Mouse (Mus musculus) liver, adult (tissue): ENCODE results near the gene Serpinh1.

Source experiments
- GATA4 ChIP-seq: IDR thresholded peaks from 2 replicates; pipeline ENCODE4 v1.6.1; 2014; ENCODE audit warnings: mild to moderate bottlenecking, low read length; ENCODE audit not compliant: insufficient replicate concordance

Gene Serpinh1

DNA sequence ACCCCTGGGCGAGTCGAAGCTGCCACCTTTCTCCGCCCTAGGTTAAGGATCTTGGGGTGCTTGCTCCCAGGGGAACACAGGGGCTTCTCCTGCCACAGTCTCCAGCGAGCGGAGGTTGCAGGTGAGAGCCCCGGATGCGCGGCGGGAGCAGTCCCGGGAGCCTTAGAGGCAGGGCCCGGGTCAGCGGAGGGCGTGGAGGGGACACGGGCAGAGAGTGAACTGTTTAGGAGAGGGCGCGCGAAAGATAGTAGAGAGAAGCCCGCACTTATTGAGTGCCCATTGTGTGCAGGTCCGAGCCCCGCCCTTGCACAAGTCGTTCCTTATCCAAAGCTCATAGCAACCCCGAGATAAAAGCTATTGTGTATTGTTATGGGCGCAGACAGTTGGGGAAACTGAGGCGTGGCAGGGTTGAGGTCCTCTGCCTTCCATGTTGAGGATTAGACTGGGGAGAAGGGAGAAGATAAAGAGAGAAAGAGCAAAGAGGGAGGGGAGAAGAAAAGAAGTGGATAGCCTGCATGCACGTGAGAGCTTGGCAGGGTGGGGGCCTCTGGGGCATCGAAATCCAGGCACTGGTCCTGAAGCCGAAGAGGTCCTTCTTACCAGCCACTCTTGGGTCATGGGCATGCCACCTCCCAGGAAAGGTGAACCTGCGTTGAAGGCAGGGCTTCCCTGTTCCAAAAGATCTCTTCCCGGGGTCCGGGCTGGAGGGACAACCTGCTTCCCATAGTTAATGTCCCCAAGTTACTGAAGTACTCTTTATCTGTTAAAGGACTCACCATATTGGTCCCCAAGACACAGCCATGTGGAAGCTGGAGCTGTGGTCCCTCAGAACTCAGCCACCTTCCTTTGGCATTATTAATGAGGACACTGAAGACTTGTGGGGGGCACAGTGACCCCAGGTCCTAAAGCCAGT lies 29.3 kb upstream of the Serpinh1 start:
- TF ChIP-seq GATA4 = no peak

DNA sequence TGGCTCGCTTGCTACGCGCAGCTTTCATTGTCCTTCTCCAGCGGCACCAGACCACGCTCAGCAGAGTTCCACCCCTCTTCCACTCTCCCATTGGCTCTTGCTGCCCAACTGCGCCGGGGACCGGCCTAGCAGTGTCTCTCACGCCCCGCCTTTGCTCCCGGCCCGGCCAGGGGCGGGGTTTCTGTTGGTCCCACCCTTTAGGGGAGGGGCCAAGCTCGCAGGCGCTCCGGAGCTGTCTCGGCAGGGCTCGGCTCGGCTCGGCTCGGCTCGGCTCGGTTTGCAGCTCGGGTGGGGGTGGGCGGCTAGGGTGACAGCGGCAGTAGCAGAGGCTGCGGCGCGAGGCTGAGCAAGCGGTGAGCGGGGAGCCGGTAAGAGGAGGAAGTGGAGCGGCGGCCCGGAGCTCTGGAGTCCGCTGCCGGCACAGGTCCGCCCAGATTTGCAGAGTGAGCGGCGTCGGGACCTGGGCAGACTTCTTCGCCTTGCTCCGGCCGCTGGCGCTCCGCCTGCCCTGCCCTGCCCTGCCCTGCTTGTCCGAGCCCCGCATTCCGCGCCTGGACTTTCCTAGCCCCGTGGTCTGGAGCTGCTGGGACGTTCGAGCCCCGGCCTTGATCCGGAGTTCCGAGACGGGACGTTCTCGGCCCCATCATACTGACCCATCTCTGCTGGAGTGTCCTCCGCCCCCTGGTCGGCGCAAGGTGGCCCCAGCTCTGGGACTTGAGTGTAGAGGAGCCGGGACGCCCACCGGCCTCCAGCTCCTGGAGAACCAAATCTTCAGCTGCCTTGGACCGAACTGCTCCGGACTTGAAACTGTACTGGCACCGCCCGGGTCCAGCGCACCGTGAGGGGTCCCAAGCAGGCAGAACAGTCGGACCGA lies 28.4 kb upstream of the Serpinh1 start, which contains the start of gene Gdpd5:
Gene Gdpd5 (plus strand): TSS at position 201 of the 874 bp plus-strand sequence.
- TF ChIP-seq GATA4 = no peak

DNA sequence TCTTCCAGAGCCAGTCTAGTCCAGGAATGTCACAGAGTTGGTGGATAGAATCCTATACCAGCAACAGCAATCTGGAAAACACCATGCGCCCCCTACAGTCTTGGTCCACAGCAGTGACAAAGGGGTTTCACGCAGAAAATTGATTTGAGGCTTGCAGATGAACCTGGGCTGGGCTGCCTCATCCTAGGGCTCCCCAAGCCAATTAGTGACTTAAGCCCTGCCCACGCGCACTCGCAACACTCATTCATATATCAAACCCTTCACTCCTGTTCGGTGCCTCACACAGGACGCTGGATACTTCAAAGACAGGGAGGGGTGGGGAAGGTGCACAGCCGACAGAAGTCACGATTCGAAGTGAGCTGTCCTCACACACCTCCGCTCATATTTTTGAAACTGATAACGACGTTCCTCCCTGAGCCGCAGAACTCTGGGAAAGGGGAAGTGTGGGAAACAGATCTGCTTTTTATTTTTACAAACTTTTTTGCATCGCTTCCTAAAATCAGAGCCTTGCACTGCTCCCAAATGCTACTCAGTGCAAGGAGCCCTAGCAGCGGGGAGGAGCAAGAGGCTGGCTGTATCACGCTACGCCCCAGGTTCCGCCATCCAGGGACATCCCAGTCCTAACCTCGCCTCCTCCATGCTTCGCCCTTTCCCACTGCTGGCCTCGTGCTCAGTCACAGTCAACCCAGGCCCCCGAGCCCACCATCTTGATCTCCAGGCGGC lies 27.6 kb upstream of the Serpinh1 start:
- TF ChIP-seq GATA4 = no peak

DNA sequence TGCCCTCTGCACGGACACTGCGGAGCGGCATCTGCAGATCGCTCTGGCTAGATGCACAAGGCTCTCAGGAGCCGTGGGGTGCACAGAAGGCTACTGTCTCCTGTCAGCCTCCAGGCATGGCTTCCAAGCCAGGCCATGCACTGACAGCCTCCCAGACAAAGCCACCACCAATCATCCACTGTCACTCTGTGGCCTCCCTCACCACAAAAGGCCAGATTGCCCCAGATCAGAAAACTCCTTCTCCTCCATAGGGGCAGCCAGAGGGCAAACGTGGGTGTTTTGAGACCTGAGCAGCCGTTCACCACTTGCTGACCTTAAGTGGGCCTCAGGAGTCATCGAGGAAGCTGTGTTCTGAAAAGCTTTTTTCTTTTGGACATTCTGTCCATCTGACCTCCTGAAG lies 25.8 kb upstream of the Serpinh1 start:
- TF ChIP-seq GATA4 = no peak

DNA sequence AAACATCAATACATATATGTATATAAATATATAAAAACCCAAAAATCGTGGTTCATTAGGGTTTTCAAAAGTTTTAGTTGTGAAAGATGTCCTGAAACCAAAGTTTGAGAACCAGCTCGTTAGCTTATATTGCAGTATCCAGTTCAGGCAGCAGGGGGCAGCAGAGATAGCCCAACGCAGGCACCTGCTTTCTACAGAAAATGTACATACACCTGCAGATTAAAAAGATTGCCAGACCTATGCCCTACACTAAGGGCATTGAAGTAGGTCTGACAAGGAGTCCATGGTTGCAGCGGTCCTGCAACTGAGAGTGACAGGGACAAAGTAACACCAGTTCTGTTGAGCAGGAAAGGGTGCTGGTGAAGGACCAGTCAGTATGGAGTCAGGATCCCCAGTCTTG lies 22.4 kb upstream of the Serpinh1 start:
- TF ChIP-seq GATA4 = no peak

DNA sequence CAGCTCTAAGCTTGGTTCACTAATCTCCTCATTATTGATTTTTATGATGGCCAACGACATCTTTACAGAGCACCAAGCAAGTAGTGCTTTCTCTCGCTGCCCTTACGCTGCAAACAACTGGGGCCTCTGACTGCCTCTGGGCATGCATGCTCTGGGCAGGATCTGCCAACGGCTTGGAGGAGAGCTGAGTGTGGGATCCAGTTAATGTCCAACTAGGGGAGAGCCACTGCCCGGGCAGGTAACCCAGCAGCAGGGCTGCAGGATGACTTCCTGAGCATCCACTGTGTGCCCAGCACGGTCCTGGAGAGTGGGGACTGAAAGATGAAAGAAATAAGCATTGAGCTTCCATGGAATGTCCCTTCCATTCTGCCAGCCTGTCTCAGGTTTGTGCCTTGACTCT lies 13.7 kb upstream of the Serpinh1 start:
- no peak for TF ChIP-seq GATA4

DNA sequence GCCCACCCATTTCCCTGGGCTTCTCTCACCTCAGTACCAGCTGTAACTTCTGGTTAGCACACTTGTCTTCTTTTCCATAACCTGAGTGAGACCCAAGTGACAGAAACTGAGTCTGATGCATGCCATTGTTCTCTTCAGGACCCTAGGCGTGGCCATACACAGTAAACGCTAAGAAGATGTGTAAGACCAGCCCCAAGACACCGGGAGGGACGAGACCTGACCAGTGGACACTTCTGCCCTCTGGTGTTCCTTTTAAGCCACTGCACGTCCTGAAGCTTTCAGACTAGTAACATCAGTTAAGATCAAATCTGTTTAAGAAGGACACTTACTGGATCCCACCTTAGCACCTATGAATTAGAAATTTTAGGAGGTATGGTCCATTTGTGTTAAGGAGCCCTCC lies 12.0 kb upstream of the Serpinh1 start:
- TF ChIP-seq GATA4 = no peak

DNA sequence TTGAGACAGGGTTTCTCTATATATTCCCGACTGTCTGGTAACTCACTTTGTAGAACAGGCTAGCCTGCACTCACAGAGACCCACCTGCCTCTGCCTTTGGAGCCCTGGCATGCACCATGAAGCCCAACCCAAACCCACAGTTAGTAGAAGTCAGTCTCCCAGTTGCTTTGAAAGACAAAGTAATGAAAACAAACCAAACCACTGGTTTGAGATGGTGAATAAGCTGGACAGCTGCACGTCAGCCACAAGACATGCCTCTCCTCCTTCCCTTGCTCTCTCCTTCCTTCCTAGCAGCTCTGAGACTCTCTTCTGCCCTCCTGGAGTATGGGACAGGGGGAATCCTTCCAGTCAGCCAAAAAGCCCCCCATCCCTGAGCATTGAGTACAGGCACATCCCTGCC lies 9.1 kb upstream of the Serpinh1 start:
- TF ChIP-seq GATA4 = no peak

DNA sequence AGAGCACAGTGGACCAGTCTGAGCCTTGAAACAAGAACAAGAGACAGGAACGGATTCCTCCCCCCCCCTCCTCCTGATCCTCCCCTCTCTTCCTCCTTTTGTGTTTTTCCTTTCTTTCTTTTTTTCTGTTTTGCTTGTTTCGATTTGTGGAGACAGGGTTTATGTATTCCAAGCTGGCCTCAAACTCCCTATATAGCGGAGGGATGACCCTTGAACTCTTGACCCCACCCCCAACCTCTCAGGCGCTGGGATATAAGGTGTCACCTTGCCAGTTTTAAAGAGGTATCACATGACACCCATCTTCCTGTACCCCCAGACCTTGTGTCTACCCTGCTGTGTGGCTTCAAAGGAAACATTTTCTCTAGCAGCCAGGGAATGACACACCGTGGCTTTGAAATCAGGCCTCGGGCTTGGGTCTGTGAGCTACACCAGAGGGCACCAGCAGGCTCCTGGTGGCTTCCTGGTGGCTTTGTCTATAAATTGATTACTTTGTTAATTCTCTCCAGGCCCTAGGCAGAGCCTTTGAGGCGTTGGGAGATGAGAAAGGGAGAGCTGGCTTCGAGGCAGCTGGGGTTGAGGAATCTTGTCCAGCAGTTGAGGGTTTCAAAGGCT lies 7.9 kb upstream of the Serpinh1 start:
- TF ChIP-seq GATA4 = no peak

DNA sequence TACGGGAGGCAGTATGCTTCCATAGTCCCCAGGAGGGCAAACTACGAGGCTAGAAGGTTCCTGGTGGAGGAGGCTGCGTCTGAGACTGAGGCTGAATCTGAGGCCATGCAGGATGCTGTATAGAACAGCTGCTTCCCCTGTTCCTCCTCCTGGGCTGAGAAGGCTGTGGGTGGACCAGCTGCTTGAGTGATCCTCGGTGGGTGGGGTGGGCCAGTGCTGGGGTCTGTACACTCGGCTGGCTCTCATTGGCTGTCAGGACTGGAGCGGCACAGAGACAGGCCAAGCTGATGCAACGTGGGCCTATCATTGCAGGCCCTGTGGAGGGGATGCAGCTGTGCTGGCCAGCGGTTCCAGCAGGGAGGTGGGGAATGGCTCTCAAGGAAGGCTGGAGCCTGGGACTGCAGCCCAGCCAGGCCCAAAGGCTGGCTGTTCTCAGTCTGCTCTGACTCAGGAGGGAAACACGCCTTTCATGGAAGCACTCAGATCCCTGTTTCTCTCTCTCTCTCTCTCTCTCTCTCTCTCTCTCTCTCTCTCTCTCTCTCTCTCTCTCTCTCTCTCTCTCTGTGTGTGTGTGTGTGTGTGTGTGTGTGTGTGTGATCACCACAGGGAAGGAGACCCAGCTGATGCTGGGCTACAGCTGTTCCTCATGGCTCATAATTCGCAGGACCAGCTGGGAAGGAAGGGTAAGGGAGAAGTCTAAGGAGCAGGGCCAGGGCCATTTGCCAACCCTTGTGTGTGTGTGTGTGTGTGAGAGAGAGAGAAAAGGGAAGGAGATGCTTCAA lies 7.2 kb upstream of the Serpinh1 start:
- no peak for TF ChIP-seq GATA4

DNA sequence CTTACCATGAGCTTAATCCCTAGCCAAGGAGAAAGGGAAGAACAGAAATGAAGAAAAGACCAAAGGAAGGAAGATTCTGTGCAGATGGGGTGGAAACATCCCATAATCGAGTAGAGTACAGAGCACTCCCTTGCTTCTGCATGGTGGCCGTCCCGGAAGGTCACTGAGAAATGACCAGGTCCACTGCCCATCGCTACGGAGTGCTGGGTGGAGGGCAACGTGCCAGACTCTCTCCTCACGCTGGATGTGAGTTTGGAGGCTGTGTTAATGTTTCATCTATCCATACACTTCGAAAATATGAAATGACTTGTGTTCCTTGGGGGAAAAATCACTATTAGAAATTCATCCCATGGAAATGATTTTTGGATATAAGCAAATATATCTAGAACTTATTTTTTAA lies 5.3 kb upstream of the Serpinh1 start:
- no peak for TF ChIP-seq GATA4

DNA sequence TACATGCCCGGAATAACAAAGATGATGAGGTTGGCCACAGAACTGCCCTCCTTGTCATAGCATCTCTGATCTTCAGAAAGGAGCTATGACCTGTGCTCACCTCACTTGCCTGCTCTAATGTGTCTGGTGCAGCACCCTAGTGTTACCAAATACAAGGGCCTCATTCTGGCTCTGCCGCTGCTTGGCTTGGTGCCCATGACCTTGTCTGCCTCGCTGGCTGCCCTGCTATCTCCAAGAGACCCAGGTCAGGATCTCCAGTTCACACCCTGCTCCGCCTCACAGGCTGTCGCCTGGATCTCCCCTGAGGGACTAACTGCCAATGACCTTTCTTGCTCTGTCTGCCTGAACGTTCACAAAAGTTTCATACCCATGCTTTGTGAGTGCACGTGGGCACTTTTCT lies 4.2 kb upstream of the Serpinh1 start:
- TF ChIP-seq GATA4 = 0 out of 2 replicates have a peak, but pooled peaks have one; percentile 15

DNA sequence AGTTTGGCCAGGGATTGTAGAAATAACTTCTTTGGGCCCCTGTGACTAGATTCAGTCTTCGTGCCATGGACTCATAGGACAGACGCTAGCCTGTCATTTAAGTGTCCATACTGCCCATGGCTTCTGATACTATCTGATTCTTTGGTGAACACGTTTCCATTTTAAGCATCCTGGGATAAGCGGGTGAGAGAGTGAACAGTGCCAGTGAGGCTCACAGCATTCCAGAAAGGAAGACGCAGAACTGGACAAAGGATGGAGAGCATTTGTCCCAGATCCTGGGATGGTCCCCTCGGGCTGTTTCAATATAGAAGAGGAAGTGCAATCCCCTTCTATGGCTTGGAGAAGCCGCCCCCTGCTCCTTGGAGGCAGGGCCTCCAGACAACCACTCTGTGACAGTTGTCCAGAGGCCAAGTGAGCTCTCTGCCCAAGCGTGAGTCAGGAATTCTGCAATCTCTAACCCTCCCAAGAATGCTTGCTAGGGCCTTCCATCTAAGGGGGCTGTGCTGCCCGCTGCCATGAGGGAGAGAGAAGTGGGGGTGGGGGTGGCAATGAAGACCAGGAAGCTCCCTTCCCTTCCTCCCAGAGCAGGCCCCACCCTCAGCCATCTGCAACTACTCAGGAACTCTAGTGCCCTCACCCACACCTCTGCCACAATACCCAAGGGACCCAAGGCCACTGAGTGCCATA lies 3.3 kb upstream of the Serpinh1 start:
- no peak for TF ChIP-seq GATA4

DNA sequence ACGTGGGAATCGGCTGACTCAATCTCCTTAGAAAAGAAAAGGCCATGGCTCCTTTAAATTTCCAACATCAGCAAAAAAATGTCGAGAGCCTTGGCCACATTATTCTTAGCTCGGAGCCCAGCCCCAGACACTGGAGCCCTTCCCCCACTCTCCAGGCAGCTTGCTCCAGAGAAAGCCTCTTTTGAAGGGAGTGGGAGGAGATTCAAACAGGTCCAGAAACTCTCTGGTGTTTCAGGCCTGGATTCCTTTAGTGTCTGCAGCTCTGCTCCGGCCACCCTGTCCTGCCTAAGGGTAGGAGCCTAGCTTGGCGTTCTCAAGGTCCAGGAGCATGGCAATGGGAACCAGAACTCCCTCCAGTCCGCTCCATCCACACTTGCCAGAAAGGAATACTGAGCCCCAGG lies 2.7 kb upstream of the Serpinh1 start:
- TF ChIP-seq GATA4 = no peak
